Mouse (Mus musculus) CD4-positive, CD25-positive, alpha-beta regulatory T cell (primary cell): Measurements from ENCODE around the gene Unc5b. TPM values are rescaled to one million over a fixed set of nuclear protein-coding genes. Genes with fewer than 3 reads are reported as not detected.

Source experiments
- polyA plus RNA-seq: library from polyadenylated mRNA; unstranded; fragments of 100-300 nt; shearing (Covaris generic); gene quantifications from one replicate; pipeline ENCODE4 v1.2.1, GENCODE M21; 2017

Unc5b gene
- polyA plus RNA-seq, result not detected

DNA sequence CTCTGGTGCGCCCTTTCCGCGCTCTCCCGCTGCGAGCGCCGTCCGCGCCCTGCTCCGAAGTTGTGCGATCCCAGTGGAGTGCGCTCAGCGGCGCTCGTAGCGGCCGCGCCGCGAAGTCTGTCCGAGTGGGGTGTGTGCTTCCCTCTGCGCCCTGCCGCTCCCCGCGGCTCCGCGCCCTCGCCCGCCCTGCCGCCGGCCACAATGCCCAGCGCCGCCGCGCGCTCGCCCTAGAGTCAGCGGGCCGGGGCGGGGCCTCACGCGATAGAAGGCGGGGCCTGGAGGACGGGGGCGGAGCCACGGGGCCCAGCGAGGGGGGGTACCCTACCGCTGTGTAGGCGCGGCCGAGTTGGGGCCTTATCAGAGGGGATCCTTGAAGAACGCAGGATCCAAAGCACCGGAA lies at the start of gene Unc5b:
Gene Unc5b (minus strand): TSS at position 203 of the 400 bp plus-strand sequence.

DNA sequence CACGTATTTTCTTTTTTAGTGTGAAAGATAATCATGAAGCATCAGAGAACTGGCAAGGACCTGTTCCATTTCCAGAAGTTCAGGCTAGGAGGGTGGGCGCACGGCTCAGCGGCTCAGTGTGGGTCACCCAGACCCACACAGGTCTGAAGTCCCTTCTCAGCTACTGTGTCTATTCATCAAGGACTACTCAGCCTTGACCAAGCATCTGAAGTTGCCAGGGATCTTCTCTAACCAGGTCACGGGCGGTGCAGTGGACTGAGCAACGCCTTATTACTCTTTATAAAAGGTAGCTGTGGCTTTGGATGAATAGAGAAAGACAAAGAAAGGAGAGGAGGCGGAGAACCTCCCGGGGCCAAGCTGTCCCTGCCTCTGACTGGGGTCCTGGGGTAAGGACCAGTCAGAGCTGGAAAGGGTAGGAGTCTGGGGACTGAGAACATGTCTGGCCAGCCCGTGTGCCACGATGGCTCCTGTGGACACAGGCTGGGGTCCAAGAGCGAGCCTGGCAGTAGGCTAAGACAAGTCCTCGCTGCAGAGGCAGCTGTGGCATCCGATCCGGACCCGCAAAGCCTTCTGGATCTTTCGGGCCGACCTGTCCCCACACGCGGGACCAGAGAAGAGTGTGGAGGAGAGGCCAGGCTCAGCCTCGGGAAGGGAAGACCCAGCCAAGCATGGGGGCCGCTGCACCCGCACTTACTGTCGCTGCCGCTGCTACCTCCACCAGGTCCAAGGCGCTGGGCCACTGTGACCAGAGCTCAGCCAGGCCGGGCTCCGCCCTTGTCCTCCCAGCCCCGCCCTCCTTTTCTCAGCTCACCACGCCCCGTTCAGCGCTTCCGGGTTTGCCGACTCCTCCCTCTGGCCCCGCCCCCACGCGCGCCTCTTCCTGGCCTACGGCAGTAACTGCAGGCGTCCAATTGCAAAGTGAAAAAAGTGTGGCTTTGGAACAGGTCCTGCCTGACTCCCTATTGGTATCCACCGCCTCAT lies 79.1 kb downstream of the Unc5b start, which contains the start of gene Slc29a3:
Gene Slc29a3 (minus strand): TSS at position 755 of the 981 bp plus-strand sequence.

Other genes starting within 250 kb of the Unc5b start
- 21.3 TPM for gene Cdh23, start 135.1 kb downstream of the Unc5b start, polyA plus RNA-seq
- gene Slc29a3, start 78.8 kb downstream of the Unc5b start, polyA plus RNA-seq, result 19.1 TPM